Mouse (Mus musculus): ENCODE measurements around the gene Ptk7.

The Ptk7 gene

DNA sequence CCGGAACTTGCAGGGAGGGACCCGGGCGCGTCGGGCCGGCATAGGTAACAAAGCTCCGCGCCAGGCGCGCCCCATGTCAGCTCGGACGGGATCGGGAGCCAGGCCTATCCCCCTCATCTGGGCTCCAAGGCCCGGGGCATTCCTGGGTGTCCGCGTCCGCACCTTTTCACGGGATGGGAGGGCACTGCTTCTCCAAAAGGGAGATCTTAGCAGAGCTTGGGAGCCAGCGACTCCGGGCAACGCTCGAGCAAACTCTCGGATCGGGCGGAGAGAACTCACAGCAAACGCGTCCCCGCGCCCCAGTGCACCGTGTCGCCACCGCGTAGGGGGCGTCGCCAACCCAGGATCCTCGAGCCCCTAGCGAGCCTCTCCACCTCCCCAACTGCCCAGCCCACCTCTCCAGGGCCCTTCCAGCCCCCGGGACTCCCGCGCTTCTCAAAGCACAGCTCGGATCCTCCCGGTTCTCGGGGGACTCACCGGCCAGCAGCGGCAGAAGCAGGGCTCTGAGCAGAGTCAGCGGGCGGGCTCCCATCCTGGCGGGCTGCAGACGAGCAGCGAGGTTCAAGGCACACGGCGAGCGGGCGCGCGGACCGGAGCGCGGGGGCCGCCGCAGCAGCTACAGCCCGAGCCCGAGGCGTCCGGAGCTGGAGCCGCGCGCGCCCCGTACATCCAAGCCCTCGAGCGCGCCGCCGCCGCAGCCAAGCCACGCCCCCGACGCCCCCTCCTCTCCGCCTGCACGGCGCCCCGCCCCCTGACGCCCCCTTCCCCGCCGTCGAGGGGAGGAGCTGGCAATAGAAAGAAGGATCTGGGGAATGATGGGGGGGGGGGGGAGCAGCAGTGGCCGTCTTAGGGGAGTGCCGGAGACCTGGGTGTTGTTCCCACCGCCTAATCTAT lies at the start of gene Ptk7:
Ptk7 (minus strand) TSS at position 714 of the 894 bp plus-strand sequence.
- peak; percentile 71 for DNase-seq (ENCODE audit: low spot score)

DNA sequence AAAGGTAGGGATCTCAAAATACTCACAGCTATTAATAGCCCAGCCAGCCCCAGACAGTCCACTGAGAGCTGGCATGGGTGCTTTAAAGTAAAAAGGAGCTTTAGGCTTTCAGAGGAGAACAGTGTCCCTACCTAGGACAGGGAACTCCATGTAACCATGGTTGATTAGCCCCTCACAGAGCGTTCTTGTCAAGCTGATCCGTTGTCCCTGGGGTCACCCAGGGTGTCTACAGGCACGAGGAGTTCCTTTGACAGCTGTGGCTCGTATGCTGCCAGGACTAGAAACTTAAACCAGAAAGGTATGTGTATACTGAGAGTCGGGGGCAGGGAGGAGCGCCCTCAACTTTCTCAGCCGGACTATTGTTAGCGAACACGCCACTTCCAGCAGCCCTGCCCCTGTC lies 49.6 kb upstream of the Ptk7 start:
- no peak for DNase-seq (ENCODE audit: low spot score)

- DNase-seq (ENCODE audit: low spot score): no peak
These were observed 49.1 kb upstream of the Ptk7 start, which contains the start of gene Mea1 for GRCm38 (mm10) chr17:46678416-46678815. Gene Mea1 (plus strand): TSS chr17:46678793.

- no peak for DNase-seq (ENCODE audit: low spot score)
These were observed 45.4 kb upstream of the Ptk7 start for GRCm38 (mm10) chr17:46674530-46675283.

- peak; percentile 95 for DNase-seq (ENCODE audit: low spot score)
These were observed 44.7 kb upstream of the Ptk7 start, which contains the start of gene Rrp36 for GRCm38 (mm10) chr17:46673850-46674529. Gene Rrp36 (minus strand): TSS chr17:46674352.

DNA sequence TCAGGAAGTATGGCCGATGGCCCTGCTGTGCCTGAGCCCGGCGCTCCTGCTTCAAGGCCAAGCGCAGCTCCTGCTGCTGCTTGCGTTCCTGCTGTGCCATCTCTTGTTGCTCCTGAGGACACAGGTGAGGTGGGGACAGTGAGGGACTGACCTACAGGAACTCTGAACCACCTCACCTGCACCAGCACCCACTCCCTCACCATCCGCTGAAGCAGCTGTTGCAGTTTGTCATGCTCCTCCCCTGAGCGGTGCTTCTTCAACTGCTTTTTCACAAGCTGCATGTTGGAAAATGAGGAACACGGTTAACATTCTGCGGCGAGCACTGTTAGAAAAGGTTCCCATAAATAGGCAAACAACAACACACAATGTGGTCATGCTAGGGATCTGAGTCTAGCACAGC lies 40.6 kb upstream of the Ptk7 start:
- no peak for DNase-seq (ENCODE audit: low spot score)

GRCm38 (mm10) chr17:46667712-46668111 lies 38.4 kb upstream of the Ptk7 start:
- DNase-seq (ENCODE audit: low spot score): no peak

DNA sequence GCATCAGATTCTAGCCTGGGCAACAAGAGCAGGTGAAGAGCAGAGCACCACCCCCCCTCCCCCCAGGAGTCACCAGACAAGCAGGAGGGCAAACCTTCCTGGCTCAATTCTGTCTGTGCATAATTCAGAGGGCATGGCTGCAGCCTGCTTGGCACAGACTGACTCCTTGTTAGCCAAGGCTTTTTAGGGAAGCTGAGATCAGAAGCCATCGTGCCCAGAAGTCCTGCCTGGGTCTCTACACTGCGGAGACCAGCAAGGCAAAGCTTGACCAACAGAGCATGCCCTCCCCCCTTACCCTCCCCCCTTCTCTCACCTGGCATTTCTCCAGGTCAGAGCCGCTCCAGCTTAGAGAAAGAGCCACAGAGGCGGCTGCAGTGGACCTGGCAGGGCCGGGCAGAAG lies 33.4 kb upstream of the Ptk7 start:
- DNase-seq (ENCODE audit: low spot score): peak; percentile 50

- no peak for DNase-seq (ENCODE audit: low spot score)
These were observed 32.7 kb upstream of the Ptk7 start for GRCm38 (mm10) chr17:46661981-46662380.

GRCm38 (mm10) chr17:46661351-46661750 lies 32.0 kb upstream of the Ptk7 start:
- DNase-seq (ENCODE audit: low spot score): peak; percentile 67

GRCm38 (mm10) chr17:46656054-46656453 lies 26.8 kb upstream of the Ptk7 start:
- no peak for DNase-seq (ENCODE audit: low spot score)

GRCm38 (mm10) chr17:46651755-46652547 lies 22.6 kb upstream of the Ptk7 start:
- no peak for DNase-seq (ENCODE audit: low spot score)

GRCm38 (mm10) chr17:46651292-46651691 lies 22.0 kb upstream of the Ptk7 start:
- no peak for DNase-seq (ENCODE audit: low spot score)

DNA sequence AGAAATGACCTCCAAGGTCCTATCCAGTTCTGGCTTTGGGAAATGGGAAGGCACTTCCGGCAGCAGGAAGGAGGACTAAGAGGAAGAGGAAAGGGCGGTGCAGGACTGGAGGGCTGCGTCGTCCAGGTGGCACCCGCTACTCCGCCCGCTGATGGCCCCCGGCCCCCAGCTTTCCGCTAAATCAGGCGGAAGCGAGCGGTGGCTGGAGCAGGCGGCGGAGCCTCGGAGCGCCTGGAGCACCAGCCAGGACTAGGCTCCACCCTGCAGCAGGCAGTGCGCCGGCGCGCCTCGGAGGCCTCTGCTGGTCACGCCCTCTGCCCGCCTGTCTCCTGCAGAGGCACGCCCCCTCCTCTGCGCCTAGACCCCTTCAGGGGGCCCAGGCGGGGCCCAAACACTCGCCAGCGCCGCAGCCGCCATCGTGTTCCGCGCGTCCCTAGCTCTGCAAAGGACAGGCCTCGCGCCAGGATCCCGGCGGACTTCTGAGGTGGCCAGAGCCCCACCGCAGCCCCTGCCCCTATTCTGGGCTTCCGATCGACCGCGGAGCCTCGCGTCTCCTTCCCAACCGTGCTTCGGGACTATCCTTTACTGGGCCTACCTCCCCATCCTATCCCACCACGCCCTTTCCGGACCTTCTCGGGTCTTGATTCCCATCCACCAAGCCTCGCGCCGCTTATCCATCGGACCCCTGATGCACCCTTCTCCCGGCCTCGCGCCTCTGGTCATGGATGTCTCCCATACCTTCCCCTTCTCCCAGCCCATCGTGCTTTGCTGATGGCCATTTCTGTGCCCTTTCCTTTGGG lies 21.1 kb upstream of the Ptk7 start, which contains the start of gene Cul7:
Cul7 (plus strand) TSS at position 106 of the 800 bp plus-strand sequence.
- DNase-seq (ENCODE audit: low spot score): peak; percentile 95

DNA sequence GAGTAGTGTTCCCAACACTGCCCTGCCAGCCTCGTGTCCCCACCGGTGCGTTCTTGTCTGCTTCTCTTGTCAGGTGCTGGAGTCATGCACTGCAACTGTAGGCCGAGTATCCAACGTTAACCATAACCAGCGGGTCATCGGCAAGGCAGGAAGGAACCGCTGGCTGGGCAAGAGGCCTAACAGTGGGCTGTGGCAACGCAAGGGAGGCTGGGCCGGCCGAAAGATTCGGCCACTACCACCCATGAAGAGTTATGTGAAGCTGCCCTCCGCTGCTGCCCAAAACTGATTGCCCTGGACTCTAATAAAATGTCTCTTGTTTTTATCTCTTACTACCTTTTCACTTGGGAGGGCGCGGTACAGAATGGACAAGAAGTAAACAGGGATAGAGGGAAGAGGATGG lies 20.5 kb upstream of the Ptk7 start:
- no peak for DNase-seq (ENCODE audit: low spot score)

DNA sequence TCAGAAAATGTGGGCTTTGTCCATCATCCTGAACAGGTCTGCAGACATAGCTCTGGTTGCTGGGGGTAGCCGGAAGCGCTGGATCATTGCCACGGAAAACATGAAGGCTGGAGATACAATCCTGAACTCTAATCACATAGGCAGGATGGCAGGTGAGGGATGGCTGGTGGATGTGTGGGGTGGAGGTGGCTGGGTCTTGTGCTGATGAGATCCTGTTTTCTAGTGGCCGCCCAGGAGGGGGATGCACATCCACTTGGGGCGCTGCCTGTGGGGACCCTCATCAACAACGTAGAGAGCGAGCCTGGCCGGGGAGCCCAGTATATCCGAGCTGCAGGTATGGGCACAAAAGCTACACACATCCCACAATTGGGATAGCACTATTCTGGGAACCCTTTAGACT lies 19.1 kb upstream of the Ptk7 start:
- no peak for DNase-seq (ENCODE audit: low spot score)

- no peak for DNase-seq (ENCODE audit: low spot score)
These were observed 18.0 kb upstream of the Ptk7 start for GRCm38 (mm10) chr17:46647279-46647678.

DNA sequence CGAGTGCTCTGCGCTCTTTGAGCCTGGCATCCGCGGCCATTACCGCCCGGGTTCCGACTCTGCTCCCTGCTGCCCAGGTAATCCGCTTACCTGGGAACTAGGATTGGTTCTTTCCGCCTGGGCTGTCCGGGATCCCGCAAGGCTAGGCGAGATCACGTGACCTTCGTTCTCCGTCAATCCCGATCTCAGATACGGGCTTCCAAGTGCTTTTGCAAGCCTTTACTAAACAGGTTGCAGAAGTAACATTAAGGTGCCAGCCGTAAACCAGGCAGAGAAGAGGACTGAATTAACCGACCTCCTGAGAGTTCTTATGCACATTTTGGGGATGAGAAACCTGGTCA lies 17.0 kb upstream of the Ptk7 start:
- no peak for DNase-seq (ENCODE audit: low spot score)

DNA sequence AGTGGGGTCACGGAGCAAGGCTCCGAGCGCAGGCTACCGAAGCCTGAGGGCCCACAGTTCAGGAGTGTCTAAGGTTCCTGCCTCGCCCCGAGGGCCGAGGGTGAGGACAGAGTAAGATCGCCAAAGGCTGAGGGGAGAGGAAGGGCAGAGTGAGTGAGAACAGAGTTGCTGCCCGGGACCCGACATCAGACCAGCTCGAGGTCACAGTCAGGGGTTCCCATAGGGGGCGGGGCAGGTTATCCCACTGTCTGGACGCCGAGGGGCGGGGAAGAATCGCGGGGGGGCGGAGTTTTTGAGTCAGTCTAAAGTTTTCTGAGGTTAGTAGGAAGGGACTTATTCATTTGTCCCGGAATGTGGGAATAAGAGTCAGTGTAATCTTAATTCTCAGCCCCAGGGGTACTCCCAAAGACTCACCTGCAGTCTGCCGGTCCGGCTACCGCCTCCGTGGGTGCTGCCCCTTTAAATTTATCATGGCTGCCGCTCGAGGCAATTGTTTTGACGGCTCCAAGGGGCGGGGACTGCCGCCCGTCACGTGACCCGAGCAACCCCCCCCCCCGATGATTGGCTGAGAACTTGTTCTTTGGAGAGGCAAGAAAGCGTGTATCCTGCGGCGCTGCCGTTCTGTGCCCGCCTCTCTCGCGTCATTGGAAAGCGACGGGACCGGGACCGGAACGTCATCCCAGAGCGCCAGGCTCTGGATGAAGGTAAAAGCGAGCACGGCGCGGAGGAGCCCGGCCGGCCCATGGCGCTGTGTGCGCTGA lies 16.4 kb upstream of the Ptk7 start, which contains the start of the genes Klc4 and Mrpl2:
Klc4 (minus strand) TSS at position 462 of the 761 bp plus-strand sequence.
Mrpl2 (plus strand) TSS at position 669 of the 761 bp plus-strand sequence.
- DNase-seq (ENCODE audit: low spot score): peak; percentile 99
